Mouse (Mus musculus) ES-Bruce4 (cell line): ENCODE results near the gene Gm17364.

Source experiments
- CTCF ChIP-seq: IDR thresholded peaks from one replicate; pipeline ENCODE4 v1.8.1; 2011; ENCODE audit warnings: low read depth, low read length
- EP300 ChIP-seq: IDR thresholded peaks from 2 replicates; pipeline ENCODE4 v1.6.1; 2011; ENCODE audit warnings: low read depth, low read length; ENCODE audit not compliant: insufficient read depth
- POLR2A ChIP-seq: IDR thresholded peaks from one replicate; pipeline ENCODE4 v1.8.1; 2011; ENCODE audit warnings: low read length; ENCODE audit not compliant: insufficient read depth

- TF ChIP-seq CTCF (no peak), POLR2A (no peak), EP300 (no peak)
Observed at GRCm38 (mm10) chr13:41267827-41268408, 5.9 kb downstream of the Gm17364 start.
